Mouse (Mus musculus) forebrain, embryonic 16.5 days (tissue): ENCODE results near the gene Cacna1h. TPM values are rescaled to one million over a fixed set of nuclear protein-coding genes. Genes with fewer than 3 reads are reported as not detected.
A peak's percentile ranks its signal among the peaks of the same experiment; 100 is the strongest.

Source experiments
- ATAC-seq: fragments of 200-750 bp; cut with Nextera tagmentation; 2 replicates; pipeline ENCODE4 v1.8.0; 2017; ENCODE audit warnings: mild to moderate bottlenecking, moderate library complexity
- H3K27ac ChIP-seq: fragments of 300-500 bp; sonication (generic); 2 replicates; pipeline ENCODE4 v1.5.1; 2014; ENCODE audit warnings: low read length, control low read depth
- H3K27me3 ChIP-seq: fragments of 300-500 bp; sonication (generic); replicated peaks from 2 replicates; pipeline ENCODE4 v1.6.1; 2014; ENCODE audit warnings: low read length; ENCODE audit not compliant: control insufficient read depth, insufficient read depth
- H3K36me3 ChIP-seq: fragments of 300-500 bp; sonication (generic); 2 replicates; pipeline ENCODE4 v1.6.1; 2014; ENCODE audit not compliant: control insufficient read depth, insufficient read depth
- H3K4me1 ChIP-seq: fragments of 300-500 bp; sonication (generic); replicated peaks from 2 replicates; pipeline ENCODE4 v1.6.1; 2014; ENCODE audit warnings: low read length; ENCODE audit not compliant: control insufficient read depth, insufficient read depth
- H3K4me2 ChIP-seq: fragments of 300-500 bp; sonication (generic); 2 replicates; pipeline ENCODE4 v1.6.1; 2014; ENCODE audit warnings: mild to moderate bottlenecking, low read length, control low read depth
- H3K4me3 ChIP-seq: fragments of 300-500 bp; sonication (generic); replicated peaks from 2 replicates; pipeline ENCODE4 v1.5.1; 2014; ENCODE audit warnings: mild to moderate bottlenecking, low read length, control low read depth
- H3K9ac ChIP-seq: fragments of 300-500 bp; sonication (generic); replicated peaks from 2 replicates; pipeline ENCODE4 v1.6.1; 2014; ENCODE audit warnings: low read depth, low read length, control low read depth
- H3K9me3 ChIP-seq: fragments of 300-500 bp; sonication (generic); 2 replicates; pipeline ENCODE4 v1.6.1; 2016; ENCODE audit warnings: low read length; ENCODE audit not compliant: control insufficient read depth
- WGBS: fragments of 180-500 bp; shearing (Covaris S2); extraction: QIAGEN DNeasy Blood & Tissue Kit; methylation state at CpG from one replicate; pipeline ENCODE4 v1.1.7; 2014; 5-methylcytosine and 5-hydroxymethylcytosine counted together
- polyA plus RNA-seq: library from polyadenylated mRNA; unstranded; fragments of >200 nt; fragmentation: Nextera tagmentation; extraction: Ambion mirVana; gene quantifications from 2 replicates; pipeline ENCODE4 v1.2.1, GENCODE M21; 2015

Cacna1h gene
- polyA plus RNA-seq, 1 experiment from 2014 or later = 14.7 TPM

DNA sequence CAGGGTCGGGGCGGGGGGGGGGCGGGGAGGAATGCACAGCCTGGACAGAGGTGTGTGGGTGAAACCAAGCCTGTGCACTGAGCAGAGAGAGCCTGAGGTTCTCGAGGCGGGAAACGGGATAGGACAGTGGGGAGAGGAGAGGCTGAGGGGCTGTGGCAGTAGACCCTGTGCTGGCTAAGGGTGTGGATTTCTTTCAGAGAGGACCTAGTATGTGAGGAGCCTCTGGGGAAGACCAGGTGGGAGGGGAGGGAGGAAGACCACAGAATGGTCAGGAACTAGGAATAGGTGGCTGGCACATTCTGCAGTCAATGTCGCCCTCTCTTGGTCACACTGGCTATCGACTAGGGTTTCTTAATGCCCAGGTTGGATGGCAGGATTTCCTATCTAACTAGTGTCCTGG, 36.2 kb upstream of the Cacna1h start:
- Histone ChIP-seq H3K36me3 (no peaks in the 10 kb centered on the region), H3K27me3 (peaks cover 21% of the 10 kb centered on the region), H3K4me1 (peaks cover 4% of the 10 kb centered on the region), H3K4me2 (no peak overlapping the region), H3K27ac (no peak overlapping the region), H3K4me3 (no peak overlapping the region), H3K9ac (no peak overlapping the region), H3K9me3 (no peaks in the 10 kb centered on the region)
- WGBS = 31% methylated on average over 8 of the region's 8 CpGs
- ATAC-seq = peak; percentile 57

DNA sequence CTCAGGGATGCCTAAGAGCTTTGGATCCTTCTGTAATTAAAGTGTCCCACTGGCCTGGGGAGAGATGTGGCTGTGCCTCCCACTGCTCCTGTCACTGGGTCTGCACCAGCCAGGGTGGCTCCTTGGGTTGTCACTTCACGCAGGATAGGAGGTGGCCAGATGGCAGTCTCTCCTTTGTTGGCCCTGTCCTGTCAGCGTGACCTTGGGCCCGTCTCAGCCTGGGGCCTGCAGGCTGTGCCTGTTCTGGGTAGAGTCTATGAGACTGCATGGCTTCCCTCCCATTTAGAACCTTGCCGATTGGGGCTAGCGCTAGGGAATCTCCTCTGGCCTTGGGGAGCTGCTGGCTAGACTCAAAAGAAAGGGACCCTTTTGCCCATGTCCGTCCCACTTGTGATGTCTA, 34.7 kb upstream of the Cacna1h start:
- Histone ChIP-seq H3K27ac (no peak overlapping the region), H3K27me3 (peaks cover 14% of the 10 kb centered on the region), H3K4me1 (no peaks in the 10 kb centered on the region; the same call in 1 of the 2 replicates), H3K36me3 (no peaks in the 10 kb centered on the region), H3K4me2 (no peak overlapping the region), H3K9me3 (no peaks in the 10 kb centered on the region), H3K4me3 (no peak overlapping the region), H3K9ac (no peak overlapping the region)
- ATAC-seq = no peak
- 75% methylated on average over 6 of the region's 6 CpGs for WGBS

DNA sequence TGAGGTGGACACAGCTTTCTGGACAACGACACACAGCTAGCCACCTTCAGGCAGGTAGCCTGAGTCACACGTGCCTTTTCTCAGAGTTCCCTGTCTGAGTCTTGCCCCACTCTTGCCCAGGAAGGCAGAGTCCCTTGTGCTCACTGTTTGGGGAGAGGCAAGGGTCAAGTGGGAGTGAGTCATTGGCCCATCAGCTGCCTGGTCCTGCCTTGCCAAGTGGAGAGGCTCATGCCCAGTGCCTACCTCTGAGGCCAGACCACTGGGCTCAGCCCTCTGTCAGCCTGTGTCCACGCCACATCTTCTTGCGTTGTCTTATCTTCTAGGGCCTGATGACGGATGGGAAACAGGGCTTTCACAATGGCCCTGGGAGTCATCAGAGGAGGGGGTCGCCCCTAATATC, 34.2 kb upstream of the Cacna1h start:
- ATAC-seq = no peak
- H3K4me3 ChIP-seq = no peak overlapping the region
- no peak overlapping the region for H3K4me2 ChIP-seq
- no peaks in the 10 kb centered on the region for H3K36me3 ChIP-seq
- H3K9ac ChIP-seq = no peak overlapping the region
- H3K4me1 ChIP-seq = no peaks in the 10 kb centered on the region; the same call in none of the 2 replicates
- peaks cover 9% of the 10 kb centered on the region for H3K27me3 ChIP-seq
- H3K9me3 ChIP-seq = no peaks in the 10 kb centered on the region
- 72% methylated on average over 6 of the region's 6 CpGs for WGBS
- H3K27ac ChIP-seq = no peak overlapping the region

DNA sequence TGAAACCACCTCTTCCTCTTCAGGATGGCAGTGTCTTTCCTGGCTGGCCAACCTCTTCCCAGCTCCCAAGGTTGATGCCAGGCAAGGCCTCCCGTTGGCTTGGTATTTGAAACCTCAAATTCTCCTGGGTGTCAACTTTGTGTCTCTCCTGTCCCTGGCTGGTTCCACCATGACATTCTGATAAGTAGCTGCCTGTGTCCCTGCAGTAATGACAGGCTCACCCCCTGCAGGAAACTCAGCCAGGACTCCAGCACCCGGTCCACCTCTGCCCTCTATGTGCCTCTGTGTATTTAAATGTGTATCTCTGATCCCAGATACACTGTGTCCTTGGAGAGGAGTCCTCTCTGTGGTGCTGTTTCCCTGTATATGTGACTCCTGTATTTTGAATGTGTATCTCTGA, 32.7 kb upstream of the Cacna1h start:
- Histone ChIP-seq H3K4me3 (no peak overlapping the region), H3K9me3 (no peaks in the 10 kb centered on the region), H3K9ac (no peak overlapping the region), H3K4me1 (peaks cover 7% of the 10 kb centered on the region), H3K27ac (no peak overlapping the region), H3K4me2 (no peak overlapping the region), H3K27me3 (no peaks in the 10 kb centered on the region; the same call in 1 of the 2 replicates), H3K36me3 (no peaks in the 10 kb centered on the region)
- no peak for ATAC-seq
- WGBS = 85% methylated on average over 2 of the region's 2 CpGs

DNA sequence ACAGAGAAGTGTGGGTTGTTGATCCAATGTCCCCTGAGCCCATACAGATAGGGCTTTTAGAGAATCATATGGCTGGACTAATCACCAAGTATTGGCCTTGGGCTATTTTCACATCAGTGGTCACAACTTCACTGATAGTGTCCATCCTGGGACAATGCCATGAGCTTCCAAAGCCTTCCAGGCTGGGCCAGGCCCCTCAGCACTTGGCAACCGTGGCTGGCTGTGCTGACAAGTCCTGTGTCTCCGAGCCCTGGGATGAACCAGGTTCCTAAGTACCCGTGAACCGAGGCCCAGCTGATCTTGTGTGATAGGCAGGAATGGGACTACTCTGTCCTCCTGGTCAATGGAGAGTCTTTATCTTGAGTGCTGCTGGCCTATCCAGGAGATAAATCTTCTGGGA, 30.5 kb upstream of the Cacna1h start:
- no peaks in the 10 kb centered on the region for H3K9me3 ChIP-seq
- H3K27ac ChIP-seq = no peak overlapping the region
- H3K9ac ChIP-seq = no peak overlapping the region
- H3K36me3 ChIP-seq = no peaks in the 10 kb centered on the region
- peaks cover 7% of the 10 kb centered on the region for H3K4me1 ChIP-seq
- ATAC-seq = no peak
- H3K4me3 ChIP-seq = no peak overlapping the region
- H3K4me2 ChIP-seq = no peak overlapping the region
- H3K27me3 ChIP-seq = no peaks in the 10 kb centered on the region; the same call in 1 of the 2 replicates
- 91% methylated on average over 4 of the region's 4 CpGs for WGBS

DNA sequence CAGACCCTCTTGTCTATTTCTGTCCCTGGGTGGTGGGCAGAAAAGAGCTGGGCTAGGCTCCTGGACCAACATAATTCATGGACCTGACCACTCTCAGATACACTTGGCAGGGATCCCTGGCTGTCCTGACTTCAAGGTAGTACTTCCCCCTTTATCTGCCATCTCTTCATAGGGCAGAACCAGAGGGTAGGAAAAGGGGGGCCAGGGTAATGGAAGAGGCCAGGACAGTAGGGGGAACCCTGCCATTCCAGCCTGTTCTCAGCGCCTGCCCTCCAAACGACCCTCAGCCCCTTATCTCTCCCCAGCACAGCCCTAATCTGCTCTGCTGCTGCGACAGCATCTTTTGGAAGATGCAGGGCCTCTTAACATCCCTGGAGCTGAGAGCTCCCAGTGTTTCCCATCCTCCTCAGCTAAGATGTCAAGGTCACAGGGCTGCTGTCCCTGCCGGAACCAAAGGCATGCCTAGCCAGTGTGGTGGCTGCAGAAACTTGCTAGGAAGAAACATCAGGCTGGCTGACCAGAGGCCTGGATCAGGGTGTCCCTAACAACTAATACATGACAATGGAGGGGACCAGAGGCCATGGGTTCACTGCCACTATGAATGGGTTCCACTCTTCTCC, 29.9 kb upstream of the Cacna1h start:
- Histone ChIP-seq H3K9ac (no peak overlapping the region), H3K4me2 (no peak overlapping the region), H3K36me3 (no peaks in the 10 kb centered on the region), H3K9me3 (no peaks in the 10 kb centered on the region), H3K27ac (no peak overlapping the region), H3K27me3 (no peaks in the 10 kb centered on the region), H3K4me3 (no peak overlapping the region), H3K4me1 (peaks cover 7% of the 10 kb centered on the region)
- WGBS = 70% methylated on average over 4 of the region's 4 CpGs
- ATAC-seq = no peak

DNA sequence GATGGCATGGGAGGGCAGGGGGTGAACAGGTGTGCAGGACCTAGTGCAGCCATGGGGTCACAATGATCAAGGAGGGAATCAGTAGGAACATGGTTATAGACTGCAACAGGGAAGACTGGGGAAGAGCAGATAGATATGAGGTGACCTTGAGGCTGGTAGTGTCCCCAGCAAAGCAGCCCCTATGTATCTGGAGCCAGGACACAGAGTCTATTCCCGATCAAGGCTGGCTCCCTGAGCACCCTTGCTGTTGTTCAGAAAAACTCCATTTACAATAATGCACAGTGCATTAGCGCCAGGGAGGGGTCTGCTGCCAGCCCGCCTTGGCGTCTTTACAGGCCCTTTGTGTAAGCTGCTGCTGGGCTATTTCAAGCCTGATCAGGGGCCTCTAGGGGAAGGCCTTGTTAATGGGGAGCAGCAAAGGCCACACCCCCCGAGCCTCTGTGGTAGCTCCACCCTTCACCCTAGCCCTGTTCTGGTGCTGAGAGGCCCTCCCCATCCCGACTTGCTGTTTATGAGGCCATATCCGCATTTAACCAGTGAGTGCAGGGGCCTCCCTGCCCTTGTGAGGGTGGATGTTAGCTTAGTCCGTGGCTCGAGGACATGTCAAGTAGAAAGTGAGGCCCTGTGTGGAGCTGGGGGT, 28.8 kb upstream of the Cacna1h start:
- no peak overlapping the region for H3K27ac ChIP-seq
- peak; percentile 89 for ATAC-seq
- H3K9ac ChIP-seq = 0 out of 2 replicates have a peak overlapping the region, but pooled peaks have one; percentile 22
- H3K27me3 ChIP-seq = no peaks in the 10 kb centered on the region
- H3K36me3 ChIP-seq = no peaks in the 10 kb centered on the region
- 9% methylated on average over 9 of the region's 9 CpGs for WGBS
- no peaks in the 10 kb centered on the region for H3K9me3 ChIP-seq
- H3K4me2 ChIP-seq = no peak overlapping the region
- no peak overlapping the region for H3K4me3 ChIP-seq
- H3K4me1 ChIP-seq = peaks cover 7% of the 10 kb centered on the region

DNA sequence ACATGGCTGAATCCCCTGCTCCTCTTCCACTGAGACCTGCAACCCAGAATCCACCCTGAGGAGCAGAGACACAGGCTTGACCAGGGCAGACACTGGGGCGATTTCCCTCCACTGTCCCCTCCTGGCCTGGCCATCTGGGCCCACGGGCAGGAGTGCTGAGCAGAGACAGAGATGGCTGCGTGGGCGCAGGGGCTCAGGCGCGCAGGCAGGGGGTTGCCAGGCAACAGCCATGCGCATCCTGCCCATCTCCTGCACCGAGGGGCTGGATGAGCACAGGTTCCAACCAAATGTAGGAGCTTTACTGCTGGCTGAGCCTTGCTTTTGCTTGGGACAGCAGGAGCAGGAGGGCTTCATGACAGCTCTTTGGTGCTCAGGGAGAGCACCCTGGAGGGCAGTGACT, 23.0 kb upstream of the Cacna1h start:
- Histone ChIP-seq H3K27ac (no peak overlapping the region), H3K4me1 (no peaks in the 10 kb centered on the region), H3K4me2 (no peak overlapping the region), H3K9me3 (no peaks in the 10 kb centered on the region), H3K36me3 (no peaks in the 10 kb centered on the region), H3K4me3 (no peak overlapping the region), H3K9ac (0 out of 2 replicates have a peak overlapping the region, but pooled peaks have one; percentile 22), H3K27me3 (no peaks in the 10 kb centered on the region)
- 49% methylated on average over 8 of the region's 8 CpGs for WGBS
- peak; percentile 62; the same call in 1 of the 2 replicates for ATAC-seq

DNA sequence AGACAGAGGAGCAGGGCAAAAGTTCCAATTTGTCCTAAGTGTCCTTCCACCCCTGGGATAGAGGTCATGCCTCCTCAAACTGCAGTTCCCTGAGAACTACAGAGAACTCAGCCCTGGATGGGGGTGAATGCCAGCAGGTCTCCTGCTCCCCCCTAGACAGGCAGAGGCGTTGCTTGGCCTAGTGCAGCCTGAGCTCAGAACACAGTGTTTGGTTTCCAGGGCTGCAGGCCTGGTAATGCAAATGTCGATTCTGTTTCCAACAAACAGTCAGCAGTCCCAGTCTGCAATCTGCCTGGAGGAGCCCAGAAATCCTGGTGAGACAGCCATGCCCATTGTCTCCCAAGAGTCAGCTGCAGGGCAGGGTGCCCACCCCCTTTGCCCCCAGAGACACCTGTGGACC, 20.7 kb upstream of the Cacna1h start, which contains the start of gene Tekt4:
Gene Tekt4 (plus strand): TSS at position 344 of the 400 bp plus-strand sequence.
- WGBS = 32% methylated on average over 2 of the region's 2 CpGs
- Histone ChIP-seq H3K4me3 (no peak within 1 kb of the TSS), H3K27me3 (no peaks in the 10 kb centered on the region), H3K27ac (no peak within 1 kb of the TSS), H3K36me3 (no peaks in the 10 kb centered on the region), H3K9ac (no peak within 1 kb of the TSS), H3K9me3 (no peaks in the 10 kb centered on the region), H3K4me2 (no peak within 1 kb of the TSS), H3K4me1 (no peaks in the 10 kb centered on the region)
- no peak for ATAC-seq
